Mouse (Mus musculus) heart, postnatal 0 days (tissue): ENCODE measurements around the gene B4galt1.

Source experiments
- CTCF ChIP-seq: IDR thresholded peaks from 2 replicates; pipeline ENCODE4 v1.5.1; 2016; ENCODE audit warnings: antibody characterized with exemption, control low read depth, low read depth
- EP300 ChIP-seq: IDR thresholded peaks from 2 replicates; pipeline ENCODE4 v1.6.1; 2016; ENCODE audit warnings: antibody characterized with exemption, low read depth

GRCm38 (mm10) chr4:40874151-40874600, 20.4 kb upstream of the B4galt1 start:
- TF ChIP-seq EP300 (no peak), CTCF (no peak)
